Mouse (Mus musculus) cerebellum, postnatal 25 days (tissue): ENCODE results near the gene Rapgef6.

Experiments used
- DNase-seq, 2 experiments: peaks; one replicate each; pipeline ENCODE4 v3.0.0; 2021; ENCODE audit warnings: mixed read lengths in 2 of 2

Rapgef6 gene

DNA sequence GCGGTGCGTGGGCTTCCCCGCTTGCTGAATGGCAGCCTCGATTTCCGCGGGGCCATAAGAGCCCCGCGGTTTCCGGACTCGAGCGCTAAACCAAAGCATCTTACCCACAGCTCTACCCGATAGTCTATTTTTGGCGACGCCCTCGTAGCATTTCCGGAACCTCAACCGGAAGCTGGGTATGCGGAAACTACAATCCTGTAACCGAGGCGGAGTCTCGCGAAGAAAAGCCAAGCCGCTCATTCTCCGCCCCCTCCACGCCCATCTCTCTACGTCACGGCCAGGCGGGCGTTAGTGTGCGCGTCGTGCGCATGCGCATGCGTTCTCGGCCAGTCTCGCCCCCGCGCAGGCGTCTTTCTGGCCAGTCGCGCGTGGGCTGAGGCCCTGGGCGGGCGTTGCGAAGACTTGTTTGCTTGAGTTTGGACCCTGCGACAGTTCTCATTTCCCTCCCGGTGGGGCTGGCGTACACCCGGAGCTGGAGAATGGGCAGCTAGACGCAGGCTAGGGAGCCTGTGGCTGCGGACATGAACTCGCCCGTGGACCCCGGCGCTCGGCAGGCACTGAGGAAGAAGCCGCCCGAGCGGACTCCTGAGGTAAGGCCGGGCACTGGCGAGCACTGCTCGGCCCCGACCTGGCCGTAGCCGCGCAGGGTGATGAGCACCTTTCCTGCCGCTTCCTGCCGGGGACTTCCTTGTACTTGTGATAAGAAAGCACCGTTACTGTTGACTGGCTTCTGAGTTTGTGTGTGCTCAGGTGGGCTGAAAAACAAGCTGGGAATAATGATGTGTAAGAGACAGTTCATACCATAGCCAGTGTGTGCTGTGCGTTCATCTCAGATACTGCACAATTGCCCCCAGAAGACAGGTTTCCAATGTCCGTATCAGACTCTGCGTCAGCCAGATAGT, at the start of gene Rapgef6:
Gene Rapgef6 (plus strand): TSS at position 319 of the 902 bp plus-strand sequence.
- peak; percentile 99 for DNase-seq

DNA sequence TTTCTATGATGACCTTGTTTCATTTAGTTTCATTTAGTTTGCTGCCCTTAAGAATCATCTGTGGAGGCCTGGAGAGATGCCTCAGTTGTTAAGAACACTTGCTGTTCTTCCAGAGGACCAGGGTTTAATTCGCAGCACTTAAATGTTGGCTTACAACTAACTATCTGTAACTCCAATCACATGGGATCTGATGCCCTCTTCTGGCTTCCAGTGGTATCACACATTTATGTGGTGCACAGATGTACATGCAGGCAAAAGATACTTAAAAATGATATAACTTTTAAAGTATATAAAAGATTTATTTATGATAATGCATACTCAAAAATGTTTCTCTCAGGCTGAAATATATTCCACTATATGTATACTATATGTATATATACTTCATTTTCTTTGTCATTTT, 44.2 kb upstream of the Rapgef6 start:
- peak in 1 of 2 experiments; percentile 19 for DNase-seq

DNA sequence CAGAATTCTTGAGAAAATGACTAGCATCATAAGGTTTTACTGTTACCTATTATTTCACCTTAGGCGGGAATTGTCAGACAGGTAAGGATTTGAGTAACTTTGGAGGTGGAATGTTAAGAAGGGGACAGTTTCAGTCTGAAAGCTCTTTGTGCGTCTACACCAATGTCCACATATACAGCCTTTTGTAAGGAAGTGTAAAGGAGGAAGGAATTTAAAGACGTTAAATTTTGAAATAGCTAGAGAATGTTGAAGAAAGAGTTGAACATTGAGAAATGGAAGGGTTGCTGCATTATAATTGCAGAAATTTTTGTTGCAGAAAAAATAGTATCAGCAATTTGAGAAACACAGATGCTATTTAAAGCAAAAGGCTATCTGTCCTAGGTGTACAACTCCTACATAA, 36.6 kb upstream of the Rapgef6 start:
- DNase-seq: no peak

DNA sequence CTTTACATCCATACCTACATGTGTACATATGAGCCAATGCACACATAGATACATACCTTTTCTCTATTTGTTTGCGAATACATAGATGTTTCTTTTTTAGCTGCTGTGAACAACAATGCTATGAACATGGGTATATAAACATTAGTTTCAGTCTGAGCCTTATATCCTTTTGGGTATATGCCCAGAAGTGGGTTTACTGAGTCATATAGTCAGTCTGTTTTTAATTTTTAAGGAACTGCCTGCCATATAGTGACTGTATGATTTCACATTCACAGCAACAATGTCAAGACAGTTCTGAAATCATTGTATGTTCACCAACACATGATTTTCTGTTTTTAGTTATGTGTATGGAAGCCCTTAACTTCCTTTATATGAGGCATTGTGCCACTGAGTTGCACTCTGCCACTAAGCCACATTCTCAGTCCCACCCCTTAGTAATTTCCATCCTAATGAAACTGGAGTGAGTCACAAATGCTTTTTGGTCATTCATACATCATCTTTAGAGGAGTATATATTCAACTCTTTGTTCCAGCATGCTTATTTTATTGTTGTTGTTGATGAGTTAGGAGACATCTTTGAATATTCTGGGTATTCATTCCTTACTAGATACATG, 30.6 kb upstream of the Rapgef6 start:
- DNase-seq: no peak

DNA sequence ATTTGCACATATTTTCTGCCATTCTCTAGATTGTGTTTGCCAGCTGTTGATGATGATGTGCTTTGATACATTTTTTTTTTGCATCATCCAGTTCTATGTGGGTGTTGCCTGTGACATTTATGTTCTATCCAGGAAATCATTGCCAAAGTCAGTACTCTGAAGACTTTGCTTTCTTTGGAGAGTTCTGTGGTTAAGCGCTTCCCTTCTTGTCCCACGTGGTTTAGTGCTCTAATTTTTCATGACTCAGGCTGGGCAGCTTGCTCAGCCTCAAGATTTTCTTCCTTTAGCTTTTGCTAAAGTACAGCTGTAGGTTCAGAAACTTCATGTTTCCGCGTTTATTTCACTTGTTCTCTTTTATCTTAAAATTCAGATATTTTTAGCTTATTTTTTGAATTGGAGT, 30.1 kb upstream of the Rapgef6 start:
- DNase-seq: no peak

DNA sequence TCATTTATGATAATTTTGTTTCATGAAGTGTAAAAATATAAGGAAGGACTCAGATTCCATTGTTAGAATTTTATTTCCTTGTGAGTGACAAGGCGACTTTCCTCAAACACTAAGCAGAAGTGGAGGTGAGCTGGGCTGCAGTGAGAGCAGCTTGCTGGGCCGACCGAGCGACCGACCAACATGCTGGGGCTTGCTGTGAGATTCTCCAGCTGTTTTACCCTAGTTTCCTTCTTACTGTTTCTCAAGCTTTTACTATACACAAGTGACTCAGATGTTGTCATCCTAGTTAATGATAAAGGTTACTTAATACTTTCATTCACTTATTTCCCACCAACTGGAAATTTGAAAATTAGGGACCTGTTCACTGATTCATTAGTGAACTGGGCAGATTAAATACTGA, 22.8 kb upstream of the Rapgef6 start:
- DNase-seq: no peak

DNA sequence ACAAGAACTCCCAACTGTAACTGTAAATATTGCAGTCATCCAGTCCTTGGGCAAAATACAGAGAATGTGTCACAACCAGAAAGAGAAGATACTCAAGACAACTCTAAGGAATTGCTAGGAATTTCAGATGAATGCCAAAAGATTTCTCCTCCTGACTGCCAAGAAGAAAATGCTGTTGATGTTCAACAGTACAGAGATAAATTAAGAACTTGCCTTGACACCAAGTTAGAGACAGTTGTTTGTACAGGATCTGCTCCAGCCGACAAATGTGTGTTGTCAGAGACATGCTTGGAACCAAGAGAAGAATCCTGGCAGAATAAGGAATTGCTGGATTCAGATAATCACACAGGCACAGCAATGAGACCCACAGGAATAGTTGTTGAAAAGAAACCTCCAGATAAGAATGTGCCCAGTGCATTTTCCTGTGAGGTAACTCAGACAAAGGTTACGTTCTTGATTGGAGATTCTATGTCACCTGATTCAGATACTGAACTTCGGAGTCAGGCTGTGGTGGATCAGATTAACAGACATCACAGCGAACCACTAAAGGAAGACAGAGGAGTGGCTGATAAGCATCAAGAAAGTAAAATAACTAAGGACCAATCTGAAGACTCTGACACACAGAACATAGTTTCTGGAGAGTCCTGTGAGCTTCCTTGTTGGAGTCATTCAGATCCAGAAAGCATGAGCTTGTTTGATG, 20.0 kb upstream of the Rapgef6 start:
- no peak for DNase-seq

DNA sequence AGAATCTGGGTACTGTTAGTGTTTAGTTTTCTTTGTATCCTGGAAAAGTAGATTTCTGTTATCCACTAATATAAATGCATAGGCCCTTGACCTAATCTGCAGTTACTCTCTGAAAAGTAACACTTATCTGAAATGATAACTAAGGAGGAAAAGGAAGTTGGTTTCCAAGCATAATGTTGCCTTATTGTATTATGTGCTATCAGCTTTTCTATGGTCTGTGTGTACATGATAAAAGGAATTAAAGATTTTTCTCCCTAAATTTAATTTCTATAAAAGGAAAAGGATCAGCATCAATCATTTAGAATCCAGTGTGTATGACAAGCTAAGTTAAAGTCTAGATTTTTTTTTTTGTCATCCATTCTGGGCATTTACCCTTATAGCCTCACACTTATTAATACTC, 9.1 kb upstream of the Rapgef6 start:
- DNase-seq: no peak

DNA sequence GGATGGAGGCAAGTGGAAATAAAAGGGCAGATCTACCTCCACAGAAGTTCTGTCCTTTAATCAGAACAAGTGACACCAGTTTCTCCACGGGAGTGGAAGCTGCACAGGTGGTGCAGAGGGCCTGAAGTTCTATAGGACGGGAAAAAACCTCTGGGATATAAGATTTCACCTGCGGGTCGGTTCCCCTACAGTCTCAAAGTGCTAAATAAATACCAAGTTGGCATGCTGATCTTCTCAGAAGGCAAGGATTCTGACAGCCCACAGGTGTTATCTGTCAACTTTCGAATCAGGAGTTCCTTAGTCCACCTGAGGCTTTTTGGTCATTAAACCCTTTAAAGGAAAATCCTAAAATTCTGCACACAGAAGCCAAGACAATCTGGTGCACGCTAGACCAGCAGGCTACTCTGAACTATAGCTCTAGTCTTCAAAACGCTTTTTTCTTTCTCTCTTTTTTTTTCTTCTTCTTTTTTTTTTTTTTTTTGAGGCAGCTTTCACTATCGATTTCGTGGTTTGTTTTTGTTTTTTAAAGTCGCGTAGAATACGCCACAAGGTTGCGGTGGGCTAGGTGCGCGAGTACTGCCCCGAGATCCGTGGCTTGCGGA, 619 bp upstream of the Rapgef6 start:
- DNase-seq: peak; percentile 17 to 36

DNA sequence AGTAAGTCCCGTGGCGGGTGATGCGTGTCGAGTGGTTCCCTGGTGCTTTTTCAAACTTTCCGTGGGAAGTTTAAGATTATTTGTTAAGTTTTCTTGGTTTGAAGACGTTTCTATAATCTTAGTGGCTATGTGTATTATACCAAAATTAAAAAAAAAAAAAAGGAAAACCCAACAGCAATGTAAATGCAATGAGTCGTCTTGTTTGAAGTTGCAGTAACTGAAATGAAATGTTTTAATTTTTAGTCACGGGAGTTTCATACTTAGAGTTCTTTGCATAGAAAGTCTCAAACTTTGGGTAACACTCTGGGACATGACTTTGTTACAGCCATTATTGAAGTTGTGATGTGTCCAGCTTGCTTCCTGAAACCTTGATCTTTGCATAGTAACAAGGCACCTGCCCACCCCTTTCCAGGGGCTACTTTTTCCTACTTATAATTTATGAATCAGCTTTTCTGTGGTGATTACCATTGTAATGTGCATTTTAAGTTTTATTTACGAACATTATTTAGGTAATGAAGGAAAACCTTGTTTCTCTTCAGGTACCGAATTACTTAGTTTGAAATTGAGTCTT, 869 bp downstream of the Rapgef6 start:
- no peak for DNase-seq

DNA sequence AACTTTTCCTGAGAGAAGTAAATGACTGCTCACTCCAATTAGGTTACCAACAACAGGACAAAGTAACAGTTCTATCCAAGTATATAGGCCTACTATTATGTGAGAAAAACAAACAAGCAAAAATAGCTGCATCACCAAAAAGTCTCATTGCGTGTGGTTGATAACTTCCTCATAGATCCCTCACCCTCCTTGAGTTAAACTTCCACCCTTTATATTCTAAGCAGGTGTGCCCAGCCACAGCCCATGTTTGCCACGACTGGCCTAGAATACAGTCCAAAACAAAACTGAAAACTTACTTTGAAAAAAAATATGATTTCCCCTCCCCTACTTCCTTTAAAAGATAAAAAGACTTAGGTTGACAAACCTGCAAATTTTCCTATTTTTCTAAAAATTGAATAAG, 5.4 kb downstream of the Rapgef6 start:
- no peak for DNase-seq

DNA sequence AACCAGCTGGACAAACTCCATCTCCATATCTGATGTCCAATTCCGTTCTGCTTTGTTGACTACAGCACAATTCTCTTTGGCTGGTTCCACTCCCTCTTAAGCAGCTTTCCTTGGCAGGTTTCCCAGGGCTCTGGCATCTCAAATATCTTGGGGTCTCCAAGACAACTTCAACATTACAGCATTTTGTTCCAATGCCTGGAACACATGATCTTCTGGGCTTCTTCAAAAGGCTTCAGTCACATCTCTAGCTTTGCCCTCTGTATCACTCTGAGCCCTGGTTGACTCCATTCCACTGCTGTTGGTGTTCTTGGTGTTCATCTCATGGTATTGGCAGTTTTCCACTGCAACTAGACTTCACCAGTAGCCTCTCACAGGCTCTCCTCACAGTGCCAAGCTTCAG, 7.7 kb downstream of the Rapgef6 start:
- DNase-seq: peak in 1 of 2 experiments; percentile 14

DNA sequence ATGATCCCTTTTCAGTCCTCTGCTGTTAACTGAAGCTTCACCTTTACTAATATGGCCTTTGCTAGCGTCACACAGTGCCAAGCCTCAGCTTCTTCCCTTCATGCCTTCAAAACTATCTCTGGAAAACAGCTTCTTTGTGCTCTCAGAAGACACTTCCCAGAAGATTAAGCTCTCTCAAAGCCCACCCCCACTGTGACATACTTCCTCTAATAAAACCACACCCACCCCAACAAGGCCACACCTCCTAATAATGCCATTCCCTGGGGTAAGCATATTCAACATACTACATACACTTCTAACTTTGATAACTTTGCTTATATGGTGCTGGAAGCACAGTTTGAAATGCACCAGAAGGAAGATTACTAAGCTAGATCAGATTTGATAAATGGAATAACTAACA, 8.3 kb downstream of the Rapgef6 start:
- DNase-seq: no peak

DNA sequence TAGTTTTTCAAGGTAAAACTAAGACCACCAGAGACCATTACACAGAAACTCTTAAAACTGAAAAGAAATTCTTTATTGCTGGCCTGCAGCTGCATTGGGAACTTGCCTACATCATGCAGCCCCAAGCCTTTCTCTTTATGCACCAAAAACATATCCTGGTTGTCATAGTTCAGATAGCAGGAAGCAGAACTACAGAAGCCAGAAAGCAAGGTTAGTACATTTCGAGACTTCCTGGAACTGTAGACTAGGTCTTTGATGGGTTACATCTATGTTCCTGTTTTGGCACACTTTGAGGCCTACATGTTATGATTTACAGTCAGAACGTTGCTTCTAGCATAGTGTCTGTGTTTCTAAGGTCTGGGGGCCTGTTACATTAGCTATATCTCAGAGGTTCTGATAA, 11.2 kb downstream of the Rapgef6 start:
- DNase-seq: no peak

DNA sequence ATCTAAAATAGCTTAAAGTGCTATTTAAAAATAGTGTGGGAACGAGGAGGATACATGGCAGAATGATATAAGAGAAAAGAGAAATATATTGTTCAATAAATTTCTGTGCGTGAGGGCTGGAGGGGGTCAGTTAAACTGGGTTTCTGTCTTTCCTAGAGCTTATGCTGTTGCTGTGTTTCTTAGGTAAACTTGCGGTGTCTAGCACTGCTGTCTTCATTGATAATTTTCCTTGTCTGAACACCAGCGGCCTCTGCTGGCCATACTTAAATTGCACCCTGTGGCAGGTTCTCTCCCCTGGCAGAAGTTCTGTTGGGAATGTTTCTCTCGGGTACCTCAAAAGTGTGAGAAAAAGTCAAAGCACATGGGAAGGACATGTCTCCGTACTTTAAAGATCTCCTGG, 12.2 kb downstream of the Rapgef6 start:
- DNase-seq: peak; percentile 77 to 82

DNA sequence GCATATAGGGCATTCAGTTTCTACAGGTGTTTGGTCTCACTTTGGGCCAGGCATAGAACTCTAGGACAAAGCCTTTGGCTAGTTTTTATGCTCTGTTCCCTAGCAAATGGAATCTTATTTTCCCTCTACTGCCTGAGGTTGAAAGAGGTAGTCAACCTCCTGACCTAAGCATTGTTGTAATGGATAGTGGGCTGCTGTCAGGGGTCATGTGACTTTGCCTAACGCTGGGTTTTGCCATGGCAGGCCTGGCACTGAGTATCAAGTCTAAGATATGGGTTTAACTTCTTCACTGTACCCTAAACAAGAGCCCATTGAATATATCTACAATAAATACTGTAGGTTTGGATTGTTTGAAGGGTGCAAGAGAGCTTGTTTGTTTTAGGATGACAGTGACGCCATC, 16.4 kb downstream of the Rapgef6 start:
- no peak for DNase-seq

DNA sequence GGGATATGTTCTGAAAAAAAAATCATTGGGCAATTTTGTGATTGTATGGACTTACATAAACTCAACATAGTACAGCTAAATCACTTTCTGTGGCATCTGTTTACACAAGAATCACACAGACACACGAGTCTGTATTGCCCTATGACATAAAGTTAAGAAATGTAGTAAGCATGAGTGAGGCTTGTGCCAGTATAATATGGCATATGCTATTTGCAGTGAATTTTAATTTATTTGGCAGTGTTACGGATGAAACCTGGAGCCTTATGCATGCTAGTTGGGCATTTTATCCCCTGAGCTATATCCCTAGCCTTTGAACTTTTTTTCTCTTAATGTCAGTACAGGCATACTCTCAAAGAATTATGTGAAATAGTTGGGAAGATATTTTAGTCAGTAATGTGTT, 16.8 kb downstream of the Rapgef6 start:
- no peak for DNase-seq

DNA sequence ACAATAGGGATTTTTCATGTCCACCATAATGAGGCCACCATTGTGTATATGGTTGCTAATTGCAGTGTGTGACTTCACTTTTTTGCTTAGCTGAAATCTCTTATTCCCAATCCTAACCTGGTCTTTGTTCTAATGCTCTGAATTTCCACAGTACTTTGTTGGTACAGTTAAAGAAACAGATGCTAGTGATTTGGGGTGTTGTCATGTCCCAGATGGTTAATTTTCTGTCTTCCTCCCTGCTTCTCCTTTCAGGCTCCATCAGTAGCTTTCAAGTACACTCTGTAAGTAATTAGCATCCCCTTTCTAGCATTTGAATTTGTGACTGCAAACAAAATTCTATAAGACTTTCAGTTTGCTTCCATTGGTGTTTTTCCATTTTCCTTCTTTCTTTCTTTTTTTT, 17.7 kb downstream of the Rapgef6 start:
- no peak for DNase-seq

DNA sequence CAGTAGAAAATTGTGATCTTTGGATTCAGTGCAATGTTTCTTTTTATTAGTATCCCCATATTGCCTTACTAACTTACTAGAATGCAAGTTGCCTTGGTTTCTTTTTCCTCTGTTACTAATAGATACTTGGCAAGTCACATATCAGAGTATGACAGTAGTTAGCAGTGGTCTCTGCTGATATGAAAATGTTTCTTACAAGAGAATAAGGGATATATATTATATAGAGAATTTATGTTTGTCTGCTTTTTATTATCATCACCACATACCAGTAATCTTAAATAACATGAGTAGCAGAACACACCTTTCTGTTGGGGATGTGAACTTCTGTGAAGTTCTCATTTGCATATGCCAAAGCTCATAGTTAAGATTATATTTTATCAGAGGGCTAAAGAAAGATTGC, 19.8 kb downstream of the Rapgef6 start:
- DNase-seq: no peak

DNA sequence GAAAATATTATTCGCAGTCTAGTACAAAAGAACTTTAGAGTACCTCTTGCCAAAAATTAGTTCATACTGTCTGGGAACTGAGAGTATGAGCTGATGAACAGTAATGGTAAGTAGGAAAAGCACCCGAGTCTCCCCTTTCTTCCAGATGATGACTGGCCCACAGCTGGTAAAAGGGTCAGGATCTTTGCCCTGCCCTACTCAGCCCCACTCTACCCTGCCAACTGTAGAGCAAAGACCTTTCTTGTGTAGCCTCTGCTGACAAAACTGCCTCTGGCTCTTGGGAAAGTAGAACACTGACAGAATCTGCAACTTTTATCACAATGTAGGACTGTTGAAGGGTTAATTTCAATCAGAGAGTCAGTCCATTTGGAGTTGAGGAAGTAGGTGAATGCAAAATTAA, 32.3 kb downstream of the Rapgef6 start:
- no peak for DNase-seq

DNA sequence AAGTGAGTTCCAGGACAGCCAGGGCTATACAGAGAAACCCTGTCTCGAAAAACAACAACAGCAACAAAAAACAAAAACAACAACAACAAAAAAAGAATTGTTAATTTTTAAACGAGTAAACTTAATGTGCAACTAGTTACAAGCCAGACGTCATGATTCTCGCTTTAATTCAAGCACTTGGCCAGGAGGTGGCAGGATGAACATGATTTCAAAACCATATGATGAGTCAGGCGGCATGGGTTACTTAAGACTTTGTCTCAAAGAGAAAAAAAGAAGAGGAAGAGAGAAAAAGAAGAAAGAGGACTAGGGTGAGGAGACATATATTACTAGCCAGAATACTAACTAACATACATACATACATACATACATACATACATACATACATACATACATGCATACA, 40.1 kb downstream of the Rapgef6 start:
- peak in 1 of 2 experiments; percentile 39 for DNase-seq

DNA sequence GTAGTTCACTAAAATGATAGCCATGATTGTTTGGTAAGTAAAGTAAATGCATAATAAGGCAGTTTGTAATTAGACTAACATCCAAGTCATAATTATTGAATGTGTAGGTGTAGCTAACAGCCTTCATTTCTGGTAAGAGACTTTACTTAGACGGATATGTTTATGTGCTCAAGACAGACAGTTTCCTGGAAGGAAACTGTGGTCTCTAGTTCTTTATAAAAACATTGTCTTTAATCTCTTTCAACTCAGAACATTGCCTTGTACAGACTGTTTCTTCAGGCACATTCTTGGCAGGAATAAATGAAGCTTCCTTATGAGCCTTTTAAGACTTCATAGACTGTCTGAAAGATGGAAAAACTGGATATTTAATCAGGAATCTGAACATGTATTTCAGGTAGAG, 45.3 kb downstream of the Rapgef6 start:
- no peak for DNase-seq

DNA sequence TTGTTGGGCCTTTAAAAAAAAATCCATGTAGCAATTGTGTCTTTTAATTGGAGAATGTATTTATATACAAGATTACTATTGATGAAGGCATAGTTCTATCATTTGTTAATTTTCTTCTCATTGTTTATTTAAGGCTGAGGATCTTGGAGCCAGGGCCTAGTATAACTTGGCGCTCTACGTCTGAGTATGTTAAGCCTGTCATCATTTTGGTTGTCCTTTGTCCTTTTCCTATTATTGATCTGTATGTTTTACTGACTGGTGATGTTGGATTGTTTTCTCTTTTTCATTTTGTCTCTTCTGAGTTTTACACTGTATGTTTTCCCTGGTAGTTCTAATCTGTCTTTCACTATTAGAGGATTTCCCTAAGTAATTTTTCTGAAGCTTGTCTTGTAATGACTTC, 52.1 kb downstream of the Rapgef6 start:
- no peak for DNase-seq
